Mouse (Mus musculus): Measurements from ENCODE around the gene Myl3.

The Myl3 gene

DNA sequence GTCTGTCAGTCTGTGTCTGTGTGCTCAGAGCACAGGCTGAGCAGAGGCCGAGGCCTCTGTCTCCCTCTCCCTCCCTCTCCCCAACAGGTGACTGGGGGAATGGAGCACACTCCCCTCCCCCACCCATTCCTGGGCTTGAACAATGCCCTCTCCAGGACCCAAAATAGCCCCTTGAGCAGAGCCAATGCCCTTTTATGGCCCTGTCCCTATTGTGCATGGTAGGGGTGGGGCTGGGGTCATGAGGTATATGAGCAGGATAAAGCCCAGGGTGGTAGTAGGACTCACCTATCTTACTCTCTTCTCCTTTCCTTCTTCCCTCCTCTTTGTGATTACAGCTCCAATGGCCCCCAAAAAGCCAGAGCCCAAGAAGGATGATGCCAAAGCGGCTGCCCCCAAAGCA, 21.7 kb downstream of the Myl3 start:
- DNase-seq = no peak

- DNase-seq = no peak
Measured at GRCm38 (mm10) chr9:110772336-110772735, 30.7 kb downstream of the Myl3 start.

DNA sequence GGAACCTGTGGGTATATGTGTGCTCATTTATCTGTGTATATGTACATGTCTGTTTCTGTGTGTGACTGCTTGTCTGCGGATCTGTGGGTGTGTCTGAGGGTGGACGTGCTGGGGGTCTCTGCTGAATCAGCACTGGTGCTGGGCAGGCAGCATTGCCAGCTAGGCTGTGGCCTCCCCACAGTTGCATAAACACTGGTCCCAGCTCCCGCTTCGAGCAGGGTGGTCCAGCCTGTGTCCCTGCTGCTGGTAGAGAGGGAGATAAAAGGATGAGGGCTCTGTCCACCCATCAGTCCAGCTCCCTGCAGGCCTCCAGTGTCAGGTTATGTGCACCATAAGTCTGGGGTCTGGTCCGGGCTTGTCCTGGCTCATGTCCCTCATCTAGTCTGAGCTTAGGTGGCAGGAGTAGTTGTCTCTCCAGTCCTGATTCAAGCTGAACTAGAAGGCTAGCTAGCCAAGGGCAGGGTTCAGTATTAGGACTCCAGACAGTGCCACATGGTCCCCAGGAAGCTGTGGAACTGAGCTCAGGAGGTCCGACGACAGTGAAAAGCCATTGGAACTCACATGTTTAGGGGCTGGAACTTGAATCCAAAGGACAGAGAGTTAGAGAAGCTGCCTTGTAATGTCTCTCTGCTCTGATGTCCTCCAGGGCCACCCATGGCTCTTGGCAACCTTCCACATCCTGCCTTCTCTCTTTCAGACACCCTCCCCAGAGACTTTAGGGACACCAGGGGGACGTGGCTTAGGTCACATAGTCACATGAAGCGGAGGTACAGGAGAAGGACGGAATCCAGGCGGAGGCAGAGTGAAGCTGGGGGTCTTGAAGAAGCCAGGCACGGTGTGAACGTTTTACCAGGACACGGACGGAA, 33.0 kb downstream of the Myl3 start:
- DNase-seq = peak in 1 of 2 experiments; percentile 23

GRCm38 (mm10) chr9:110775269-110776022, 33.8 kb downstream of the Myl3 start:
- no peak for DNase-seq

GRCm38 (mm10) chr9:110778100-110778499, 36.4 kb downstream of the Myl3 start:
- DNase-seq = no peak

GRCm38 (mm10) chr9:110778559-110778958, 36.9 kb downstream of the Myl3 start:
- no peak for DNase-seq

GRCm38 (mm10) chr9:110779242-110779913, 37.7 kb downstream of the Myl3 start:
- no peak for DNase-seq

- DNase-seq = peak; percentile 87 to 93
Measured at GRCm38 (mm10) chr9:110781256-110781721, 39.6 kb downstream of the Myl3 start.

DNA sequence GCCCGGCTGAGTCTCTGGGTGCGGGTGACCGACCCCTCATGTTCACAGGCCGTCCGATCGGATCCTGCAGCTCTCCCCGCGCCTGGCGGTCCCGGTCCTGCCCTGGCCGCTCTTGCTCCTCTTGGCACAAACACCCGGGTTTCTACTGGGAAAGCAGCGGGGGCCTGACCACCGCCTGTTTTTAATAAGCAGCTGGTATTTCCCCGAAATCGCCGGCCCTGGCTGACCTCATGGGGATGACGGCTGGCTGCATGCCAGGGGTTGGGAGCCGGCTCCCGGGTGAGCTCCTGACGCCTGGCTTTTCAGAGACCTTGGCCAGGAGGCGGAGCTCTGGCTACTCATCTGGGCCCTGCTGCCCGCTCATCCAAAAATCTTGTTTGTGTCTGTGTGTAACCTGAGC, 40.1 kb downstream of the Myl3 start:
- peak; percentile 92 to 95 for DNase-seq

DNA sequence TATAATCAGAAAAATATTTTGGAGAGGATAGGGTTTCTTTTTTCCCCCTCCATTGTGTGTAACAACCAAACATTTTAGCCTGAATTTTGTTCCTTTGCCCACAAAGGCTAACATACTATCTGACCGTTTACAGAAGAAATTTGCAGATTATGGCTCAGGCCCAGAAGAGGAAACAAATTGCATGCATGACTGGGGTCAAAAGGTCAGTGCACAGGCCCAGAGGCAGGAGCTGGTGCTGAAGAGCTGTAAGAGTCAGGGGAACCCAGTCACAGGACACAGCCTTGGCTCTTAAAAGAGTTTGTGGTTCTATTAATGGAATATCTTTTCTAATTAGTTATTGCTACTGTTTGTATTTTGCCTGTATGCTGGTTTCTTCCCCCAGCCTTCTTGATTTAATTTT, 42.0 kb downstream of the Myl3 start:
- DNase-seq = peak; percentile 30 to 32

GRCm38 (mm10) chr9:110788169-110788568, 46.5 kb downstream of the Myl3 start:
- no peak for DNase-seq

GRCm38 (mm10) chr9:110790462-110790861, 48.8 kb downstream of the Myl3 start:
- DNase-seq = no peak

DNA sequence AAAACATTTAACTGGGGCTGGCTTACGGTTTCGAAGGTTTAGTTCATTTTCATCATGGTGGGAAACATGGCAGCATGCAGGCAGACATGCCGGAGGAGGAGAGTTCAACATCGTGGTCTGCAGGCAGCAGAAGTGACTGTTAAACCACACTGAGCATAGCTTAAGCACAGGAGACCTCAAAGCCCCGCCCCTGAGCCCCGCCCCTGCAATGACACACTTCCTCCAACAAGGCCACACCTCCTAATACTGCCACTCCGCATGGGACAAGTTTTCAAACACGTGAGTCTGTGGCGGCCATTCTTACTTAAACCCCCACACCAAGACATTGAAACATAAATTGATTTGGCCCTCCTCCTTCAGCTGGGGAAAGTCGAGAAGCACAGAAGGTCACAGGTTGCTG, 55.4 kb downstream of the Myl3 start:
- DNase-seq = no peak

DNA sequence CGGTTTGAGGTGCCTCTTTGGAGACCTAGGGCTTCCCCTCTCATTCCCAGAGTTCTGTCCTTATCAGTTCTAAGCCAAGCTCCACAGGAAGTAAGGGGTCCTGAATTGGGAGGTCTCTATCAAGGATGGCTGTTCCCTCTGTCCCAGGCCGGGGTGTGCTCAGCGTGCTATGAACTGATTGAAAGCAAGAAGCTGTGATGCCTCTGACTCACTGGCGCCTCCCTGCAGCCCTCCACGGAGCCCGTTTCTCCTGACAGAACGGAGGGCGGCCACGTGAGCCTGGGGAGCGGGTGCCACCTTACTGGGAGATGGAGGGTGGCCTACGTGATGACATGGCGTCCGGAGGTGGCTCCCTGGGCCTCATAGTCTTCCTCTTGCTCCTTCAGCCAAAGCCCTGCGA, 56.2 kb downstream of the Myl3 start, which contains the start of gene Prss42:
Gene Prss42, plus strand, starts transcription at position 301 of the 400 bp plus-strand sequence.
- no peak for DNase-seq

- DNase-seq = no peak
Measured at GRCm38 (mm10) chr9:110800834-110801479, 59.3 kb downstream of the Myl3 start.

- no peak for DNase-seq
Measured at GRCm38 (mm10) chr9:110803294-110803693, 61.6 kb downstream of the Myl3 start.

DNA sequence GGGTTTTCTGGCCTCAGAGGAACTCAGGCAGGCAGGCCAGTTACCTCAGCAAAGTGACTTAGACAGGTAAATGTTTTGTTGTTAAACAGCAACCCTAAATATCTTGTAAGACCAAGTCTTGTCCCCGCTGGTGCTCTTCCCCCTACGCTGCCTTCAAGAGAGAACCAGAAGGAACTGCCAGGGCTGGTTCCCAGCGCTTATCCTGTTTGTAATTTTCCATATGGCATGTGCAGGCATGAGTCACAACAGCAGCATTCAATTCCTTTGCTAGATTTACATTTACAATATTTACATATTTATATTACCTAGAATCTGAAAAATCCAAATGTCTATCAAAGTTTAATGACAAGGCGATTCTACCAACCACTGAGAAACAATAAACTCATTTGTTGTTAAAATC, 68.4 kb downstream of the Myl3 start:
- DNase-seq = no peak

GRCm38 (mm10) chr9:110813789-110814188, 72.1 kb downstream of the Myl3 start, which contains the start of gene Prss44:
Gene Prss44, plus strand, starts transcription at chr9:110813994.
- no peak for DNase-seq
